Mouse (Mus musculus) NIH3T3 (cell line): Measurements from ENCODE around the gene C1qtnf7.

Experiments used
- DNase-seq: peaks from one replicate; pipeline ENCODE4 v3.0.0-alpha.2; 2012; ENCODE audit warnings: low read depth

C1qtnf7 gene

GRCm38 (mm10) chr5:43539871-43540270 lies 24.5 kb downstream of the C1qtnf7 start:
- DNase-seq: no peak

- DNase-seq: no peak
Observed at GRCm38 (mm10) chr5:43541492-43541891, 26.2 kb downstream of the C1qtnf7 start.

- no peak for DNase-seq
Observed at GRCm38 (mm10) chr5:43542246-43542845, 27.0 kb downstream of the C1qtnf7 start.

- DNase-seq: no peak
Observed at GRCm38 (mm10) chr5:43549951-43550350, 34.6 kb downstream of the C1qtnf7 start.

- no peak for DNase-seq
Observed at GRCm38 (mm10) chr5:43550444-43550843, 35.1 kb downstream of the C1qtnf7 start.

- DNase-seq: no peak
Observed at GRCm38 (mm10) chr5:43554871-43555270, 39.5 kb downstream of the C1qtnf7 start.

- DNase-seq: no peak
Observed at GRCm38 (mm10) chr5:43555406-43555805, 40.1 kb downstream of the C1qtnf7 start.

- DNase-seq: no peak
Observed at GRCm38 (mm10) chr5:43557436-43557835, 42.1 kb downstream of the C1qtnf7 start.

GRCm38 (mm10) chr5:43561639-43562252 lies 46.4 kb downstream of the C1qtnf7 start:
- no peak for DNase-seq

- no peak for DNase-seq
Observed at GRCm38 (mm10) chr5:43569720-43570359, 54.5 kb downstream of the C1qtnf7 start.

GRCm38 (mm10) chr5:43582876-43583275 lies 67.5 kb downstream of the C1qtnf7 start:
- peak; percentile 22 for DNase-seq

GRCm38 (mm10) chr5:43583326-43584120 lies 68.2 kb downstream of the C1qtnf7 start:
- DNase-seq: no peak

GRCm38 (mm10) chr5:43584464-43584863 lies 69.1 kb downstream of the C1qtnf7 start:
- no peak for DNase-seq

- no peak for DNase-seq
Observed at GRCm38 (mm10) chr5:43585406-43586245, 70.3 kb downstream of the C1qtnf7 start.

GRCm38 (mm10) chr5:43588791-43589439 lies 73.6 kb downstream of the C1qtnf7 start:
- no peak for DNase-seq

- peak; percentile 31 for DNase-seq
Observed at GRCm38 (mm10) chr5:43589440-43589830, 74.1 kb downstream of the C1qtnf7 start.

- DNase-seq: no peak
Observed at GRCm38 (mm10) chr5:43590311-43590731, 75.0 kb downstream of the C1qtnf7 start.

- no peak for DNase-seq
Observed at GRCm38 (mm10) chr5:43601601-43602000, 86.3 kb downstream of the C1qtnf7 start.

- no peak for DNase-seq
Observed at GRCm38 (mm10) chr5:43602518-43602917, 87.2 kb downstream of the C1qtnf7 start.

GRCm38 (mm10) chr5:43603559-43603958 lies 88.2 kb downstream of the C1qtnf7 start:
- no peak for DNase-seq

GRCm38 (mm10) chr5:43608073-43608472 lies 92.7 kb downstream of the C1qtnf7 start:
- DNase-seq: no peak
